Mouse (Mus musculus) natural killer cell, adult 2 months (primary cell): ENCODE data around the gene Ntn3.

ENCODE experiments used
- DNase-seq, 2 experiments: peaks; one replicate each; pipeline ENCODE4 v3.0.0; 2022; ENCODE audit warnings: low spot score in 2 of 2

The Ntn3 gene

DNA sequence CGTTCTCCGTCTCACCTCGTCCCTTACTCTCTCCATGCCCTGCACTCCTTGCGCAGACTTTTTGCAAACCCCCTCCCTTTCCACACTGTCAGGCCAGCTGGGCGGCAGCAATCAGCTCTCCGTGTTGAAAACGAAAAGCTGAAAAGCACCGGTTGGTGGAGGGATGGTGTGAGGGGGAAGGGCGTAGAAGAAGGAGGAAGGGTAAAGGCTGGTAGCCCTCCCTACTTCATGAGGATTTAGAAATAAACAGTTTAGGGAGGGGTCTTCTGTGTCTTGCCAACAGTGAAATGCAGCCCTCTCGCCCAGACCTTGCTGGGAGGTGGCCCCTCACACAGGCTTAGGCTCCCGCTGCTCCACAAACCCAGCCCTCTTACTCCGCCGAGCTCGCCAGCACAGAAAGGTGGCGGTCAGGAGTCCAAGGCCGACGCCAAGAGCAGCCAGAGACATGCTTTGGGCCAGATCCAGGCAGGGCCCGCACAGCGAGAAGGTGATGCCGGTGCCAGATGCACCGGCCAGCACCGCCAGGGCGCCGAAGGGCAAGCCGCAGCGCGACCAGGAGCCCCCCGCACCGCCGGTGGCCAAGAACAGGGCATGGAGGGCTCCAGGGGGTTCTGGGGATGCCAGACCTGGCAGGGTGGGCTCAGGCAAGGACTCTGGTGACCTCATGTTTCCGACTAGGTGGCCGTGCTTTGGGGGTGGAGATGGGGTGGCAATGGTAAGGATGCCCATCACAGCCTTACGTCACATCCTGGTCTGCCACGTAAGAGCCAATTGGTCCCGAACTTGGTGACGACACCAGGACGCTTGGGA lies 2.5 kb upstream of the Ntn3 start:
- peak in 1 of 2 experiments; percentile 33 for DNase-seq

DNA sequence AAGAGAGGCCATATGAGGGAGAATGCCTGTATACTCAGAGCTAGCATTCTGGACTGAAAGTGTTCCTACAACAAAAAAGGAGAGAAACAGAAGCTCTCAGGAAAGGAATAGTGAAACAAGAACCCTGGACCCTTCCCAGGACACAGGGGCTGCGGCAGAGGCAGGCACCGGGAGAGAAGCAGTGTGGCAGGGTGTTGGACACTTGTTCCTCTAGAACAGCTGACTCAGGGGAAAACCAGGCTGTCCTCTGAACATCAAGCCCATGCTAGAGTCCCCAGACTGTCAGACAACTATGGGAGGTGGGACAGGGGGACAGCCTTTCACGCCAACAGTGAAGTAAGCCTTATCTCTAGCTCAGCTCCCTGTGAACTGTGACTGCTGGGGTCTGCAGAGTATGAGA lies 1.3 kb upstream of the Ntn3 start:
- DNase-seq: no peak

DNA sequence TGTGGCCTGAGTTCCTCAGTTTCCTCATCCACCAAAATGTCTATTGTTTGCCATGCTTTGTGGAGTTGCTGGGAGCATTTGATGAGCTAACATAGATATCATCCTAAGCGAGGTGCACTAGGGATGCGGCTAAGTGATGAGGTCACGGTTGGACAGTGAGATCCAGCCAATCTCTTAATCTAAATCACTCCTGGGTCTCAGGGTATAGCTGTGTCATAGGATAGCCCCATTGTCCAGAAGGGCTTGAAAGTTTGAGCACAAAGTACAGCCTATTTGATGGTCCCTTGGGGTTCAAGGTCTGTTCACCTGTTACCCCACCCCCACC lies 547 bp upstream of the Ntn3 start:
- no peak for DNase-seq

DNA sequence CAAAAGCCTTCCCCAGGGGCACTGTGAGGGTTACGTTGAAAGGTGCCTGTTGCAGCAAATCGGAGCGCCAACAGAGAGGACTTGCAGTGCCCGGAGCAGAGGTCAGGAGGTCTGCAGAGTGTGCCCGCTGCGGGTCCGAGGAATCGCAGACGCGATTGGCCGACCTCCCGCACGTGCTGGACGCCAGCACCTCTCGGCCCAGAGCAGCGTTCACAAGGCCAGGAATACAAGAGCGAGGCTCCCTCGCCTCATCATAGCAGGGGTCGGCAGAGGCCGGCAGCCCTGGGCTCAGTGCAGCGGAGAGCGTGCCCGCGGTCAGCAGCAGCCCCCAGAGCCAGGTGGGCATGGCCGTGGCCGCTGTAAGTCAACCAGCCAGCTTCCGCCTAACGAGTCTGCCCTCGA lies 689 bp downstream of the Ntn3 start:
- DNase-seq: no peak

DNA sequence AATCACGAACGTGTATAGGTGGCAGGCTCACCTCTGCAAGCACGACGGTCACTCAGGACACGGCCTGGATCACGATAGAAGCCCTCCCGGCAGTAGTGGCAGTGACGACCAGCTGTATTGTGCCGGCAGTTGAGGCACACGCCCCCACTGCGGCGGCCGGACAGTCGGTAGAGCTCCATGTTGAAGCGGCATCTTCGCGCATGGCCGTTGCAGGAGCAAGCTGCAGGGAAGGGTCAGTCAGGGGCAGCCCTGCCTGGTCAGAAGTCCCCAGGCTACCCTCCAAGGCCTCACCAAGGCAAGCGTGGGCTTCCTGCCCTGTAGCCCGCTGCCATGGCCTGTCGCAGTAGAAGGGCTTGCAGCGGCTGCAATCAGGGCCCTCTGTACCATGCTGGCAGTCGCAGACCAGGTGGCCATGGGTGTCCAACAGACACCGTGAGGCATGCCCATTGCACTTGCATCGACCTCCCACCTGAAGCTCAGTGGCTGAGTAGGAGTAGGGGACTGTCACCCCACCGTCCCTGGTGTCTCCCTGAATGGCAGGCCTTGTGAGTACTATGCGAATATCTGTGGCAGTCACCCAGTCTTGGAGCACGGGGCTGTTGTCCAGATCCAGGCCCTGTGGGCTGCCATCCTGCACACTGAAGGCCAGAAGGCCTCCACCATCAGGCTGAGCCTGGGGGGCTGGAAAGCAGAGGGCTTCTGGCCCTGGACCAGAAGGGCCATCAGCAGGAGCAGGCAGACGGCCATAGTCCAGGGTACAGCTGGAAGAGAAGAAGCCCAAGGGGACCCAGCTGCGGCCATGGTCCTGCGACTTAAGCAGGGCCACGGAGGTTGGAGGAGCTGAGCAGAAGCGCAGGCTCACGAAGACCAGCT lies 1.3 kb downstream of the Ntn3 start:
- DNase-seq: no peak

DNA sequence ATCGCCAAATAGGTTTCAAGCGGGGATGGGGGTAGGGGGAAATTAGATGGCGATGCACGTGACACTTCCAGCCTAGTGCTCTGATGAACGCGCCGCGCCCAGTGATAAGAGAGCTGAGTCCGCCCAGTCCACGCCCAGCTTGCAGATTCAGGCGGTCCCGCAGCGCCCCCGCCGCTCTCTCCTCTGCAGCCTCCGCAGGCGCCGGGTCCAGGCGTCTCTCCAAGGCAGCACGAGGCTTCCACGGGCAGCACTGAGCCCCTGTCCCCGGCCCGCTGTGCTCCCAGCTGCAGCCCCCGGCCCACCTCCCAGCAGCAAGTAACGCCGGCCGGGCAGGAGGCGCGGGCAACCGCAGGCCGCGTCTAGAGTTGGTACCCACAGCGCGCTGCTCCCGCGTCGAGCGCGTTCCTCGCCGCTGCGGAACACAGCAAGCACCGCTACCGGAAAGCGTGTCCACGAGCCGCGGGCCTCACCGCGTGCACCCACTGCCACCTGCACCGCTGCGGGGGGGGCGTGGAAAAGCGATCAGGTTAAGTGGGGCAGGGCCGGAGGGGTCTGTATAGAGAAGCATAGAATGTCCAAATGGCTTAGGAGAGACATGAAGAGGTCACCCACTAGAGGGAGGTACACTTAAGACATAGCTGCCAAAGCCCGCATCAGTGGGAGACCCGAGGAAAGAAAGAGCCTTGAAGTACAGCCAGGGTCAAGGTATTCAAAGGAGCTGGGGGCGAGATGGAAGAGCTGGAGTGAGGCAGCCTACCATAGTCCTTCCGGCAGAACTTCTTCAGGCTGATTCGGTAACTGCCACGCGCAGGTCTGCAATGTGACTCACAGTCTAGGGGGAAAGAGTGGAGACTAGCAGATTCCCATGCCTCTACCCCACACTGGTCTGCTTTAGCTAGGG lies 2.6 kb downstream of the Ntn3 start:
- DNase-seq: no peak

DNA sequence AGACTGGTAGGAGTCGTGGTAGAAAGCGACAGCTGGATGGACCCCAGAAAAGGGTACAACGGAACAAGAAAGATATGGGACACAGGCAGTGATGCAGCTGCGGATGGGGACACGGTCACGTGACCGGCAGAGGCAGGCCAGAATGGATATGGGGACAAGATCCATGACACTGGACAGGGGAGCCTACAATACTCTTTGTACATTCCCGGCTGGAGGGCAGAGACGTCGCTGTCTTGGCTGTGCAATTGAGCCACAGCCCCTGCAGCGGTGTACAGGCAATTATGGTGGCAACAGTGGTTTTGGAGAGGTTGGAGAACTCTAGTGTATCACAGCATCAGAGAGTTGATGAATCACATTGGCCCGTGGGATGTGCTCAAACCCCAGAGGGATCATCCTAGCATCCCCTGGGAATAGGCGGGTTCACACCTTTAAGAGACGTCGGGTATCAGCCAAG lies 3.4 kb downstream of the Ntn3 start:
- no peak for DNase-seq

DNA sequence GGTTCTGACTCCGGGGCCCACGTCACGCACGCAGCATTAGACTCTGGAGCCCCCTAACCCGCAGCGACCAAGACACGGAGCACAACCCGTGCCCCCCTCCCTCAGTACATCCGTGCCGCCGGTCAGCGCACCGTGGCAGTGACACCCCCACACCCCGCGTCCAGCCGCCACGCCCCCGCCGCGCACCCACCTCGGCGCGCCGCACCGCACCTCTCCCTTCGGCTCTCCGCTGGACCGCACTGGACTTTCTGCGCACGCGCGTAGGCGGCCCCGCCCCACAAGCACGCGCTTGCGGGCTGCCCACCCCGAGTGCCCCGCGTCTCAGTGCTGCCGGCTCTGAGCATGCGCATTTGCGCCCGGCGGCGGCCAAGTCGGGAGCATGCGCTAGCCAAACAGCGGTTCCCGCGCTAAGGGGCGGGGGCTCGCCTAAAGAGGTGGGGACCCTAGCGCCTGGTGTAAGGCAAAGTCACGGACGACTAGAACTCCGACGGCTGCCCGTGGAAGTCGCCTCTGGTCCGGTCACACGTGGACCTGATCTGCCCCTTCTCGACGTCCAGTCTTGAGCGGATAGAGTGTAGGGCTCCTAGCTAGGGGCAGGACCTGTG lies 3.9 kb downstream of the Ntn3 start, which contains the start of gene Tbc1d24:
TSS of gene Tbc1d24 (minus strand) at position 279 of the 605 bp plus-strand sequence.
- peak; percentile 74 to 84 for DNase-seq

DNA sequence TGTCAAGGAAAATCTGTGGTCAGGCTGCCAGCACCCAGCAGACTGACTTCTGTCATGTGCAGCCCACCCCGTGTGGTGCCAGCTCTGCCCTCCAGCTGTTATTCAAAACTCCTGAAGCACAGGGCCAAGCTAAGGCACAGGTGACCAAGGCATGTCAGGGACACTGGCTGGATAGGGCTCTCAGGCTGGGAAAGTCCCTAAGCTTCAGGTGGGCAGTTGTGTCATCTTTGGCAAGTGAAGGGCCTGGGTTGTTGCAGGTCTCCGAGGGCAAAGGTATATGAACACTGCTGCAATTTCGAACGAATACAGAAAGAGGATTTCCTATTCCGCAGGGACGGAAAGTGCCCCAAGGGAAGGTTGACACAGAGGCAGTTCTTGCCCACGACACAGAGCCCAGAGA lies 4.5 kb downstream of the Ntn3 start:
- DNase-seq: no peak

DNA sequence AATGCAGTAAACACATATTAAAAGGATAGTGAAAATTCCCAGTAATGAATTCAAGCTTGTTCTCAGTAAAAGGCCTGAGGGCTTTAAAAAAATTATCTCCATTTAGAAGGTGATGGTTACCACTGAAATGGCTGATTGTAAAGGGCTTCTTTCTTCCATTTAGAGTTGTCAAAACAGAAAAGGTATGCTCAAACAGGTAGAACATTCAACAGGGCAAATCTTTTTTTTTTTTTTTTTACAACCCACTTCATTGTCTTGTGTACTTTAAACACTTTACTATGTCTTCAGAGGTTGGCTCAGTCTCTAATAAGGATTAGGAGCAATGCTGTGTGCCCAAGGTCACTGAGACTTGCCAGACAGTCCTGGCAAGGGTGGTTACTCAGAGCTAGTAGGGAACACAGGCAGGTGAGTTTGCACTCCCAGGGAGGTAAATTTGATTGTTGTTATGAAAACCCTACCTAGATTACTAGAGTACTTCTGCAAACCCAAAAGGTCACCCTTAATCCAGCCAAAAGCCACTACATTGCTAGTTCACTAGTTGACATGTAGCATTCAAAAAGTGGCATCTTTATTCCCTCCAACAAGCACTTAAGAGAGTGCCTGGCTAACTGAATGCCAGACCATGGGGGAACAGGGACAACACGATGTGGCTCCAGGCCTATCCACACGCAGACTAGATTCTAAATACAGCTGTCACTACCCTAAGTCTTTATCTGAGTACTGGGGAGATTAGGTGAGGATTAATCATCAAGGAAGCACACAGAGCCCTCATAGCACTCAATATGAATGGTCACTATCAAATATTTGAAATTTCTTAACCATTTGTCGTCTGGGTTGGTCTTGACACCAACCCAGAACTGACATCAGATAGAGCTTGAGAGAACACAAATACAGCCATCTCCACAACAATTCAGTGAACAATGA lies 5.5 kb downstream of the Ntn3 start:
- DNase-seq: no peak

DNA sequence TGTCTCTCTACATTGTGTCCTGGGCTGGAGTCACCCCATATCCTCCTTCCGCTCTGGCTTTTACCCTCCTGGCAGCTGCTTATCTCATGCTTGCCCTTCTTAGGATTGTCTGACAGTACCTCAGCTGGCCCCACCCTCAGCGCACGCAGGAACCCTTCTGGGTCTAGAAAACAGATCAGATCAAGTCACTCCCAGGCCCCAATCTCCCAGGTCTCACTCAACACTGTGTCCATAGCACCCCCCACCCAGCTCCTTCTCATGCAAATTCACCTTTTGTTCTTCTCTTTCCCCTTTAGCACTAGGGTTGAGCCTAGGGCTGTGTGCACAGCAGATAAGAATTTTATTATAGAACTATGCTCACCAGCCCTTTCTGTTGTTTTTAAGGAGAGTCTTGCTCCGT lies 6.3 kb downstream of the Ntn3 start:
- no peak for DNase-seq

DNA sequence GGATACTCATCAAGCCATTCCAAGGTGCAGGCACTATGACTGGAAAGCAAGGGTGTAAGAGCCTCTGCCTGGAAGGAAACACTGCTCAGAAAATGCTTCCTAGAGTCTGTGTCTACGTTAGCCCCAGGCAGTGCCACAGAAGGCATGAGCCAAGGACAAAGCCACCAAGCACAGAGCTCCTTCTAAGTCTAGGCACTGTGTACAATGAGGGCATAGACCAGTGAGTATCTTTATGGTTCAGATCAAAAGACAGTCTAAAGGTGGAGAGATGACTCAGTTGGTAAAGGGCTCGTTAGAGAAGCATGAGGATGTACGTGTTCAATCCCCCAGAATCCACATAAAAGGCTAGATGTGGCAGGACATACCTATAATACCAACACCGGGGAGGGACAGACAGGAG lies 8.2 kb downstream of the Ntn3 start:
- DNase-seq: no peak

DNA sequence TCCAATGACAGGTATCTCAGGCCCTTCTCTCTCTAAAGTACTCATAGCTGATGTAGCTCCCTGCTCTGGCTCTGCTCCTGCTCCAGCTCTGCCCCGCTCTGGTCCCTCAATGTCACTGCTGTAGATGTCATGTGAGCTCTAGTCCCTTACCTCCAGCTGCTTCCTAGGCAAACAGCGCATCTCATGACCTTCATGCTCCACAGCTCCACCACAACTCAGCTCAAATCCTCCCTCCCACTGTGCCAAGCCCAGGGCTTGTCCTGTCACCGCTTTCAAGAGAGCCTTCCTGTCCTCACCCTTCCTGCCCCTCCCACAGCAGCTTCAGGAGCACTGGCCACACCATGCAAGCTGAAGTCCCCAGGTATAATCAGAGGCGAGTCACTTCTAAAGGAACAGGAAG lies 9.6 kb downstream of the Ntn3 start:
- no peak for DNase-seq

DNA sequence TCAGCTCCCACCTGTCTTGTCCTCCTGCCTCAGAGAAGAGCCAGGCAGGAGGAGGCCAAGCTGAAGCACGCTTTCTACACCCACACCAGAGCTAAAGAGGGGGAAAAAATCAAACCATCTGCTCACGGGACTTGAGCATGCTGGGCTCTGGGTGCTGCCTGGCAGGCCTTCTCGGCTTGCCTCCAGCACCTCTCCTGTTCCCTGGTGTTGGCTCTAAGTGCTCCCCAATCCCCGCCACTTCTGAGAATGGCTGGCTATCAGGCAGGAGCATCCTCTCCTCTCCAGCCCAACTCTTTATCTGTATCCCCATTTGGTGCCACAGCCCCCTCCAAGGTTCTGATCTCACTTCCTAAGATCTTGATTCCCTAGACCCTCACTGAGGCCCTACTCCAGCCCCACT lies 10.1 kb downstream of the Ntn3 start:
- no peak for DNase-seq

DNA sequence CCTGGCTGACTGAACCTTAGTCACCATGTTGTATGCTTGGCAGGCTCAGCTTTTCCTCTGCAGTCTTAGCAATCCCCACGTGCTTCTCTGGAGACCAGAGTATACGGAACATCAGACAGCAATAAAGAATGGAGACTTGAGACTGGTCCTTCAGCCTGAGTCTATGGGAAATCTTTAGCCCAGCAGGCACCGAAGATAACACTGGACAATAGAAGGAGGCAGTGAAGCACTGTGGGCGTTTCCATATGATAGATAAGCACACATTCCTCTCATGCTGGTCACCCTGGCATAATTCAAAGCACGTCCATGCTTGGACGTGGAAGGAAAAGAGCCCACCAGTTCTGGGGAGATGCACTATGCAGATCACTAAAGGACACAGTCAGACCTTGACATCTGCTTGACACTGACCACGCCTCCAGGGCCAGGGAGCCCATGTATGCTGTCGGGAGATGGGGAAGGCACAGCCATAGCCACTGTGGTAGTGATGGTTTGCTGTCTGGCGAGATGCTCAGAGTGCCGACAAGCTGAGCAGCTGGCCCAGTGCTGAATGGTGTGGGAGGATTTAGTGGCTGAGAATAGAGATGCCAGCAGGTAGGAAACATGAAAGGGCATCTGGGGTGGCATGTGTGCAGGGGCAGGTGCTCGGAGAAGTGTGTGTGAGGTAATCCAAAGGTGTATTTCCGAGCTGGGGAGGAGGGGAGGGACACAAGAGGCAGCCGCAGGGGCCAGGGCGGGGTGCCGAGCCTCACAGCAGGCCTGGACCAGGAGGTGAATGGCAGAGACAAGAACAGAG lies 12.1 kb downstream of the Ntn3 start:
- no peak for DNase-seq

DNA sequence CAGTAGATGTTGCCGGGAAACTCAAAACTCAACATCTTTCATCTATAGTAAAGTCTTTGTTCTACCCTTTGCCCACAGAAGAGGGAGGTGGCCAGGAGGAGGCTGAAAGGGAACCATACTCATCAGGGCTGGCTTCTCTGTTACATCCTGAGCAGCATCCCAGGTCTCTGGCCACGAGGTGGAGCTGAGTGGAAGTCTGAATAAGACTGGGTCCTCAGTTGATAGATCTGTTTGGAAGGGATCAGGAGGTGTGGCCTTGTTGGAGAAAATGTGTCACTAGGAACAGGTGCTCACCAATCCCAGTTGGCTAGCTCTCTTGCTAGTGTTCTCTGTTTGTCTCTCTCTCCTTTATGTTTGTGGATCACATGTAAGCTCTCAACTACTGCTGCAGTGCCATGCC lies 14.0 kb downstream of the Ntn3 start:
- DNase-seq: no peak

DNA sequence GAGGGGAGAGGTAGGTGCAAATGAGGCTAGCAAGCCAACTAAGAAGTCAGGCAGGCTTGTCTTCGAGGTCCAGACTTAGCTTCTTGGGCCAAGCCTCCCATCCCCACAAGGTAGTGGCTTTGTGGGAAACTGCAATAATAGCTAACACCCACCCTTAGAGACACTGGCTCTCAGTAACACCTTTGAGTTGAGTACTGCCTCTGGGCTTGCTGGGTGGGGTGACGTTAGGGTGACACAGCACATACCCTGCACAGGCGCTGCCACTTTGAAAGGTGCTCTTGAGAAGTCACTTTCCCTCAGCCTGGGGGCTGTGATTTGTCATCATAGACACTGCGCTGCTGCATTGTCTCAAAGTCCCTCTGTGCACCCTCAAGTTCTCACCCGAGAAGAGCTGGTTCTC lies 15.6 kb downstream of the Ntn3 start:
- DNase-seq: no peak

DNA sequence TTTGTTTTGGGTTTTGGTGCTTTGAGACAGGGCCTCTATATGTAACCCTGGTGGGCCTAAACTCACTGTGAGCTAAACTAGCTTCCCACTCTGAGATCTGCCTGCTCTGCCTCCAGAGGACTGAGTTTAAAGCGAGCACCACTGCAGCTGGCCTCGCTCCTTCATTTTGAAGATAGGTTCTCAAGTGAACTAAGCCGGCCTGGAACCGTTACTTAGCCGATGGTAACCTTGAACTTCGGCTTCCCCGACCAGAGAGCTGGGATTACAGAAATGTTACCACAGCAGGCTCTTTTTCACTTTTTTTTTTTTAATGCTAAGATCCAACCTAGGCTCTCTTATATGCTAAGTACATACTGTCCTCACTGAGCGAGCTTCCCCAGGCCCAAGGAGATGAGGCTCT lies 16.1 kb downstream of the Ntn3 start:
- no peak for DNase-seq

DNA sequence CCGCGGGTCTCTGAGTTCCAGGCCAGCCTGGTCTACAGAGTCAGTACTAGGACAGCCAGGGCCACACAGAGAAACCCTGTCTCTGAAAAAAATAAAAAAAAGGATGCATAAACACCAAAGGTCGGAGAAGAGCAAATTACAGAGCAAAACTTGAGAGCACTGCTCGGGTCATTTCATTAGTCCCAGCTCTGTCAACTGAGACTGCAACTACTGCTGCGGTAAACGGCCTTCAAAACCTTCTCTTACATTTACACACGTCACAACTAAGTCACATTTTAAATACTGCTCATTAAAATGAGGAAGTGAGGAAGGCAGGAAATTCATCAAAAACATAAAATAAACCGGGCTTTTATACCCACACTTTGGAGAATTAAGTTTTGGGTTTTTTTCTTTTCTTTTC lies 16.5 kb downstream of the Ntn3 start:
- DNase-seq: no peak

DNA sequence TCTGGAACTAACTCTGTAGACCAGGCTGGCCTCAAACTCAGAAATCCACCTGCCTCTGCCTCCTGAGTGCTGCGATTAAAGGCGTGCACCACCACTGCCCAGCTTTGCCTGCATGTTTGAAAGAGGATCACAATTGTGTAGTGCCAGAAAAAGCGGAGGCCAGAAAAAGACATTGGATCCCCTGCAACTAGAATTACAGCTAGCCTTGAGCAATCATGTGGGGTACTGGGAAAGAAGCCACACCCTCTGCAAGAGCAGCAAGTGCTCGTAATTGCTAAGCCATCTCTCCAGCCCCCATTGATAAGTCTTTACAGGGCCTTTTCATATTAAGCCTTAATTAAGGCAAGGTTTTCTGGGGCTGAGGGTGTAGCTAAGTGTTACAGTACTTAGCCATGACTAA lies 17.9 kb downstream of the Ntn3 start:
- DNase-seq: no peak
